Mouse (Mus musculus): Measurements from ENCODE around the gene Nop9.

DNA sequence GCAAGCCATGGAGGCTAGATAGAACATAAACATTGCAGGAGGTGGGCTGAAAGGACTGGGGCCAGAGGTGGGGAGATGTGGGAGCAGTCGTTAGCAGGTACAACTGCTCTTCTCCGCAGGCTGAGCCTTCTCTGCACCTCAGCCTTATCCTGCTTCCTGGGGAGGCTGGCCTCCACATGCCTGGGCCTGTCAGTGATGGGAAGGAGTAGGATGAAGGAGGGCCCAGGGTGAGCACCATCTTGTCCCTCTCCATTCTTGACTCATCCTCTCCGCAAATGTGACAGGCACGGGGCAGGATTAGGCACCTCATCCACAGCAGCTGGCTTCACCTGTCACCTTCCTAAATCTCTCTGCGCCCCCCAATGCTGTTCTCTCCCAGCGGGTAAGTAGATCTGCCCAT is 15.7 kb downstream of the Nop9 start, which contains the start of gene Ltb4r2:
- TF ChIP-seq ZC3H11A (IDR thresholded peaks at IDR 0.05; ENCODE audit: borderline replicate concordance, low read depth, low read length): no peak
- TF ChIP-seq ZNF384 (IDR thresholded peaks at IDR 0.05; ENCODE audit: low read depth, low read length): no peak
- no peak for TF ChIP-seq HCFC1 (IDR thresholded peaks at IDR 0.05; ENCODE audit: borderline replicate concordance, insufficient read depth, low read length)
- no peak for TF ChIP-seq MAFK (IDR thresholded peaks at IDR 0.05; ENCODE audit: insufficient read depth, low read depth, low read length)
- no peak for TF ChIP-seq CHD2 (IDR thresholded peaks at IDR 0.05; ENCODE audit: low read depth, low read length)
